Mouse (Mus musculus): ENCODE results near the gene Fgd5. TPM values are rescaled to one million over a fixed set of nuclear protein-coding genes. Genes with fewer than 3 reads are reported as not detected.
A peak's percentile ranks its signal among the peaks of the same experiment; 100 is the strongest.
"Not testable (repeated sequence)": the region's sequence is repeated elsewhere in the genome, so short reads cannot be mapped to it uniquely, and the experiment has no call there.

Gene Fgd5
- 6.9 and 7.1 TPM in 2 replicates for polyA plus RNA-seq (2015; fragmentation: Nextera tagmentation; extraction: Ambion mirVana)

DNA sequence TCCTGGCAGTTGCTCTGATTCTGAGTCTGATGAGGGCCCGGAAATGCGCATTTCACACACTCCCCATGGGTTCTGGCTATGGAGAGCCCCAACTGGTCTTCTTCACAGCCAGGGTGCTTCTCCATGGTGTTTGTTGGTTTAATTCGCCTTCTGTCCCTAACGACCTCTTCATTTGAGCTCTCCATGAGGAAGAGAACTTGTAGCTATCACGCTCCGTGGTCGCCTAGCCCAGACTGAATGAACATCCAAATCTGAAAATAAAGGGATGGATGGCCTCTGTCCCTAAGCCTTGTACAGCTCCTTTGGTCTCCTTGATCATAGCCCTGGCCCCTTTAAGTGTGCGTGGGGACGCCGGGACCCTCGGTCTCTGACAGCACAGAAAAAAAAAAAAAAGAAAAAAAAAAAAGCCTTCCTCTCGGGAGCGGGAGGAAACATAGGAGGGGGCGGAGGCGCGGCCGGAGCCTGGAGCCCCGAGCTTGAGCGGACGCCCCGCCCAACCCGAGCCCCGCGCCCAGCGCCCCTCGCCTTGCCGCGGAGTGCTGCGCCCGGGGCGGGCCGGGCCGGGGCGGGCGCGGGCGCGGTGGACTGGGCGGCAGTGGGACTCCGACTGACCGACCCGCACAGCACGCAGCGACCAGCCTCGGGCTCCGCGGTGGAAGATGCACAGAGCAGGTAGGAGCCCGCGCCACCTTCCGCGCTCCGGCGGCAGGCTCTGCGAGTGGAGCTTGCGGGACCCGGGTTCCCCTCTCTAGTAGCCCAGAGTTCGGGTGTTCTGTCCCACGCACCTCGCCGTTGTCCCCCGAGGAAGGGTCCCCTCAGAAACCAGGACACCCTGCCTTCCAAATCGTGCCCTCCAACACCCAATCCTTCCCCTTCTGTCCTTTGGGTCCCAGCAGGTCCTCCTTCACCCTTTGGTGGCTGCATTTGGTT lies at the start of gene Fgd5:
Fgd5 (plus strand) TSS at position 508 of the 930 bp plus-strand sequence.
- Histone ChIP-seq H3K27ac (replicated peaks) (no peak within 1 kb of the TSS), H3K9me3 (no peaks in the 10 kb centered on the region), H3K9ac (replicated peaks) (peak within 1 kb of the TSS; percentile 58), H3K4me1 (peaks cover 13% of the 10 kb centered on the region), H3K27me3 (0 out of 2 replicates have a peak, but pooled peaks cover 9% of the 10 kb centered on the region), H3K4me2 (replicated peaks) (peak within 1 kb of the TSS; percentile 93), H3K36me3 (no peaks in the 10 kb centered on the region), H3K4me3 (peak within 1 kb of the TSS; percentile 54)
- WGBS, result 1% methylated on average over 58 of the region's 62 CpGs
- peak; percentile 79 for ATAC-seq (replicated peaks)

DNA sequence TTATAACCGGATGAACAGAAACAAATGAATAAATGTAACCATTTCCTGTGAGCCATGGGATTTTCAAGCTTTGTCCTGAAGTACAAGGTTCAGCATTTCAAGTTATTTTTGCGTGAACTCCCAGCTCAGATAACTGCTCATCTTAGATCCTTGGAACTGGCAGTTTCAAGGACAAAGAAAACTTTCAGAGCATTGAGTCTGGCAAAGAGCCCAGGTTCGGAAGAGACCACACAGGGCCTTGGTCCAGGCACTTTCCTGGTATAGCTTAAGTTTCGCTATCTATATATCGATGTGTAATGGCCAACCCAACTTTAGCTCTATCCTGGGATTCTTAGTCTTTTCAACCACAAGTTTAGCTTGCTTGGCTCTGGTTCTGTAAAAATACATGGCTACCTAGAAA lies 47.4 kb upstream of the Fgd5 start:
- WGBS, result 69% methylated on average over 5 of the region's 5 CpGs
- no peak overlapping the region for H3K4me2 ChIP-seq (replicated peaks)
- no peaks in the 10 kb centered on the region for H3K4me1 ChIP-seq
- H3K9me3 ChIP-seq, result no peaks in the 10 kb centered on the region
- no peak for ATAC-seq (replicated peaks)
- no peak overlapping the region for H3K27ac ChIP-seq (replicated peaks)
- H3K36me3 ChIP-seq, result no peaks in the 10 kb centered on the region
- no peak overlapping the region for H3K9ac ChIP-seq (replicated peaks)
- H3K4me3 ChIP-seq, result no peak overlapping the region
- H3K27me3 ChIP-seq, result no peaks in the 10 kb centered on the region

DNA sequence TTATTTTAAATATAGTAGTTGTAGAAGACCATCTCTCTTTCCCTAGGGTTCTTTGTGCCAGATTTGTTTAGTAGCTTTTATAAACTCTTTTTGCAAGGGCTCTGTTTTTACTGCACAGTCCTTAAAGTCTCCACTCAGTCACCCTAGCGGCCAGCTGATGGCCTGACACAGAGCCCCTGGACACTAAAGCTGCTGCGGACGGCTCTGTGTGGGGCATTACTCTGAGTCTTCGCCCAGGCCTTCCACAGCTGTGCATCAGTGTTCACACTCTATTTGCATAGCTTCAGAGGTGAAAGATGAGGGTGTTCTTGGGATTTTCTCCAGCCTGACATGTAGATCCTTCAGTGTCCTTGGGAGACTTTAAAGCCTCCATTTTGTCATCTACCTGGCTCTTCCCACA lies 40.2 kb upstream of the Fgd5 start:
- Histone ChIP-seq H3K36me3 (no peaks in the 10 kb centered on the region), H3K4me1 (no peaks in the 10 kb centered on the region), H3K4me3 (no peak overlapping the region), H3K27ac (replicated peaks) (no peak overlapping the region), H3K9me3 (no peaks in the 10 kb centered on the region), H3K27me3 (no peaks in the 10 kb centered on the region), H3K9ac (replicated peaks) (no peak overlapping the region), H3K4me2 (replicated peaks) (no peak overlapping the region)
- 43% methylated on average over 4 of the region's 4 CpGs for WGBS
- ATAC-seq (replicated peaks), result no peak

DNA sequence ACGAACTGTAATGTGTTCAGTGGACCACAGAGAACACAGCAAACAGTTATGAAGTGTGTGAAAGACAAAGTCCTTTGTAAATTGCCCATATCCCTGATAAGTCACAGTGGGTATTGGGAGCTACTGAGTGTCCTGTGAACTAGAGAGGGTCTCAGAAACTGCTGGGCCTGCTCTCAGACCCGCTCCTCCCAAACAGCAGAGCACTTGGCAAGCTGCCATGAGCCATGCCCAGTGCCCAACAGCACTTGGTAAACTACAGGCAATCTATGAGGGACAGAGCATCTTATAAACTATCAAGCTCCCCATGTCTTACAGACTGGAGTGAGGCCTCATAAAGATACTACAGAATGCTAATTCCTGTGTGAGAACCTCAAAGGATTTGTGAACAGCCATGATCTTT lies 30.3 kb upstream of the Fgd5 start:
- no peaks in the 10 kb centered on the region for H3K27me3 ChIP-seq
- no peaks in the 10 kb centered on the region for H3K36me3 ChIP-seq
- no peak for ATAC-seq (replicated peaks)
- no peak overlapping the region for H3K27ac ChIP-seq (replicated peaks)
- no peaks in the 10 kb centered on the region for H3K9me3 ChIP-seq
- WGBS, result 58% methylated on average over 2 of the region's 2 CpGs
- no peak overlapping the region for H3K4me3 ChIP-seq
- H3K4me2 ChIP-seq (replicated peaks), result no peak overlapping the region
- no peaks in the 10 kb centered on the region for H3K4me1 ChIP-seq
- H3K9ac ChIP-seq (replicated peaks), result no peak overlapping the region

DNA sequence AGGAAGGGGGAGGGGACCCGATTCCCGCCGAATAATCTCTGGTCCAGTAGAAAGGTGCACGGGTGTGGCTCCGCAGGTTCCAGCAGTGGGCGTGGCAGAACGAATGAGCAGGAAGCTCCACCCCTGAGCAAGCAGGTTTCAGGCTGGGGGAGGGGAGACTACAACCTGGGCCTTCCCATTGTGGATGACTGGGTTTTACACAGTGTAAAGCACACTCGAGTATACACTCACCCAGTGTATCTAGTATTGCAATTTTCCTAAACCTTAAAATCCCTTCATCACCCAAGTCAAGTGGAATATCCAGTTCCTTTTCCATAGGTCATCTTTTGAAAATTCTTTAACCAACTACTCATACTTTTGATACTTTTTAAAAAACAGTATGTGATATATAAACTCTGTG lies 20.7 kb upstream of the Fgd5 start:
- H3K9ac ChIP-seq (replicated peaks); ATAC-seq (replicated peaks); H3K4me2 ChIP-seq (replicated peaks); H3K36me3 ChIP-seq; H3K4me1 ChIP-seq; H3K27ac ChIP-seq (replicated peaks); H3K4me3 ChIP-seq; H3K27me3 ChIP-seq; H3K9me3 ChIP-seq: not testable (repeated sequence)
- whole genome bisulfite sequencing, result 26% methylated on average over 3 of the region's 8 CpGs

DNA sequence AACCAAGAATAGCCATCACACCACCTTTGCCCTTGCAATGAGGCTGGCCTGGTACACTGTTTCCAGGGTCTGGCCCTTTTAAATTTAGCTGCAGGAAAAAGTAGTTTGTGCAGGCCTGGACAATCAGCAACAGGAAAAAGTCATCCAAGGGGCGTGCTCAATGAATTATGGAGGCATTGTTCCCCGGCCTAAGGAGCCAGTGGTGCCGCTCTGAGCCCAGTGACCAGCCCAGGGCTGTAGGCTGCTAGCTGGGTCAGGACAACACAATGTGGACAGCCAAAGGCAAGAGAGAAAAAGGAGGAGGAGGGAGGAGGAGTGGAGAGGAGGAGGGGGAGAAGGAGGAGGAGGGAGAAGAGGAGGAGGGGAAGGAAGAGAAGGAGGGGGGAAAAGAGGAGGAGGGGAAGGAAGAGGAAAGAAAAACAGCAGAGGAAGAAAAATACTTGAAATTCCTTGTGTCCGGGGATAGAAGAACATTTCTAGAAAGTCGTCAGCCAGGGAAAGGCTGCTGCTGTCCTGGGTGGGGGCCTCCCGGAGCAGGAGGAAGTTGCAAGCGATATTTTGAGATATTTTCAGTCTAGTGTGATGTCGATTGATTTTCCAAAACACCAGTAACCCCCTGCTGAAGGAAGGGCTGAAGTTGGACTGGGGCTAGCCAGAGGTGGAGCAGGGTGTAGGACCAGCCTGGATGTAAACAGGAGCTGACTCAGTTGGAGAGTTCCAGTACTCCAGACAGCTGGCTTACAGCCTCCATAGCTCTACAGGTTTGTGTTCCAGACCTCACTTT lies 18.5 kb upstream of the Fgd5 start:
- H3K4me2 ChIP-seq (replicated peaks), result no peak overlapping the region
- 66% methylated on average over 8 of the region's 8 CpGs for WGBS

DNA sequence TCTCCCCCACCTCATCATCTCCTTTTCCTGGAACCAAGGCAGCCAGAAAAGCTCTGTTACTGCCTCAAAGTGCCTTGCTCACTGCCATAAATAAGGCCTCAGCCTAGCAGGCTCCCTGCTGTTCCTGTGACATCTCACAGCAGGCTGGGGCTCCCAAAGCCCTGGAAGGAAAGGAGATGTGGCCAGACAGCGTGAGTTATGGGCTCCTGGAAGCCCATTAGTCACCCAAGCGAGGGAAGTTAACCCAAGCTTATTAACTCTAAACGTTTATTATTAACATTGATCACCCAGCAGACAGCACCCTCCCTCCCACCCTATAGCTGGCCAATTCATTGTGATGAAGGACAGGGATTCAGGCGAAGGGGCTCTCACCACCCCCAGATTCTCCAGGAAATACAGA lies 15.2 kb upstream of the Fgd5 start:
- no peaks in the 10 kb centered on the region for H3K4me1 ChIP-seq

More for the DNA sequence above, 18.5 kb upstream of the Fgd5 start:
- Histone ChIP-seq H3K36me3 (no peaks in the 10 kb centered on the region), H3K9ac (replicated peaks) (no peak overlapping the region), H3K9me3 (no peaks in the 10 kb centered on the region), H3K4me3 (no peak overlapping the region), H3K4me1 (no peaks in the 10 kb centered on the region), H3K27me3 (no peaks in the 10 kb centered on the region), H3K27ac (replicated peaks) (no peak overlapping the region)
- ATAC-seq (replicated peaks), result no peak

DNA sequence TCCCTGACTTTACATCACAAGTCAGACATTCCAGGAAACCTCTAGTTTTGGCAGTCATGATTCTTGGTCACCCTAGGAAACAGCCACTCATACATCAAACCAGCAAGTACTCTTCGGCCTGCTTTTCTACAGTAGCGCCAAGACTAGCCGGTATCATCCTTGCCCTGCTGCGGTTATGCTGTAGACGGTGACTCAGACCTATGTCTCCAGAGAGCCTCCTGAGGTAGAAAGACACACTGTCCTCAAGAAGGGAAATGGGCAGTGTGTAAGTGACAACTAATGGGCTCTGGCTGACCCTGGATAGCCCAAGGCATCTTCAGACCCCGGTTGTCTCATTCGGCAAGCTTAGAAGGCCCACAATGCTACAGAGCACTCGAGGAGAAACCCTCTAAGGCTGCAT lies 13.6 kb upstream of the Fgd5 start:
- Histone ChIP-seq H3K27ac (replicated peaks) (no peak overlapping the region), H3K36me3 (no peaks in the 10 kb centered on the region), H3K4me2 (replicated peaks) (no peak overlapping the region), H3K9me3 (no peaks in the 10 kb centered on the region), H3K27me3 (no peaks in the 10 kb centered on the region), H3K9ac (replicated peaks) (no peak overlapping the region), H3K4me1 (no peaks in the 10 kb centered on the region), H3K4me3 (no peak overlapping the region)
- WGBS, result 90% methylated on average over 8 of the region's 8 CpGs
- ATAC-seq (replicated peaks), result no peak

More for the DNA sequence above, 15.2 kb upstream of the Fgd5 start:
- H3K36me3 ChIP-seq, result no peaks in the 10 kb centered on the region
- H3K4me3 ChIP-seq, result no peak overlapping the region
- H3K27me3 ChIP-seq, result no peaks in the 10 kb centered on the region
- no peak overlapping the region for H3K9ac ChIP-seq (replicated peaks)
- H3K9me3 ChIP-seq, result no peaks in the 10 kb centered on the region
- no peak for ATAC-seq (replicated peaks)
- no peak overlapping the region for H3K4me2 ChIP-seq (replicated peaks)
- 39% methylated on average over 4 of the region's 4 CpGs for WGBS
- no peak overlapping the region for H3K27ac ChIP-seq (replicated peaks)

DNA sequence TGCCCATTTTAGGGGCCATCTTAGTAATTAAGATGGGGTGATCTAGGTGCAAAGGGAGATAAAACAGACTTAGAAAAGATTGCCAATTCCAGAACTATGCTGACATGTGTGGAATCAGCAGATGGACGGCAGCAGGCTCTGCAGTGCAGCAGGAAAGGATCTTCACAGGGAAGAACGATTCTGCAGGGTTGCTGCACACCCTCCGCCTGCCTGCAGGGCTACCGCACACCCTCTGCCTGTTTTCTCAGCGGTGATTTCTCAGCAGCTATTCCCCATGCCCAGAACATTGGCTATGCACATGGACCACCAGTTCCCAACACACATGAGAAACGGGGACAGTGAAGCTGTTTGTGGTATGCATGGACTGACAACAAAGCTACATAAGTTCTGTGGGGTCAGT lies 12.7 kb upstream of the Fgd5 start:
- Histone ChIP-seq H3K9ac (replicated peaks) (no peak overlapping the region), H3K4me3 (no peak overlapping the region), H3K4me1 (no peaks in the 10 kb centered on the region), H3K9me3 (no peaks in the 10 kb centered on the region), H3K4me2 (replicated peaks) (no peak overlapping the region), H3K36me3 (no peaks in the 10 kb centered on the region), H3K27me3 (no peaks in the 10 kb centered on the region), H3K27ac (replicated peaks) (no peak overlapping the region)
- ATAC-seq (replicated peaks), result no peak
- 67% methylated on average over 6 of the region's 6 CpGs for WGBS

DNA sequence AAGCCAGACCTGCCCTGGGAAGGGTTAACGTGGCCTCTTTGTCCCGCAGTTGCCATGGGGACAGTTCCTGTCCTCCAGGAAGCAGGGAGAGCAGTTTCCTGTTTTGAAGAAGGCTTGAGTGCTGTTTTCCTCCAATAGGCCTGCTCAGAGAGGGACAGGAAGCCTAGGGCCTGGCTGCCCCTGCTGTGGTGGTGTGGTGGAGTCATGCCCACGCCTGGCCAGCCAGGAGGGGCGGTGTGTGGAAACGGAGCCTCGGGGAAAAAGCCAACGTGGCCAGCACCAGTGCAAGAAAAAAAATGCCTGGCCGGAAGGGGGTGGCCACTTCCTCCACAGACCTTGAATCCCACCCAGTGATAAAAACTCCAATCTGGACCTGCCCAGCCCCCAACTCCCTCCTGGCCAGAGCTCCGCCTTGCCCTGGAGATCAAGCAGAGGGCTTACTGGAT lies 6.5 kb upstream of the Fgd5 start:
- ATAC-seq (replicated peaks), result no peak
- H3K9ac ChIP-seq (replicated peaks), result no peak overlapping the region
- no peaks in the 10 kb centered on the region for H3K9me3 ChIP-seq

DNA sequence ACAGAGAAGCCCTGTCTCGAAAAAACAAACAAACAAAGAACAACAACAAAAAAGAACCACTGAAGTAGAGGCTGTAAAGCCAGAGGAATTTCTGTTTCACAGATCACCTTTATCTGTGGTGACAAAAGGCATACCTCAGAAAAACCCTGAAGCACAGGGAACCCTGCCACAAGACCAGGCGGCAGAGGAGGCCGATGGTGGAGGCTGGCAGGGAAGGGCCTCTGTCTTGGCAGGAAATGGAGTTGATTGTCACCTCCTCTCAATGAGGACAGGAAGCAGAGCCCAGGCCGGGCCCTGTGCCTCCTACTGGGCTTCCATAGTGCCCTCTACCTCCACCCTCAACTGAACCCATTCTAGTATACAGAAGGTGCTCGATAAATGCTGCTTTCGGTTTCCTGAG lies 4.7 kb upstream of the Fgd5 start:
- ATAC-seq (replicated peaks), result no peak
- H3K27me3 ChIP-seq, result 0 out of 2 replicates have a peak, but pooled peaks cover 2% of the 10 kb centered on the region

More for the DNA sequence above, 6.5 kb upstream of the Fgd5 start:
- no peak overlapping the region for H3K4me2 ChIP-seq (replicated peaks)
- H3K27ac ChIP-seq (replicated peaks), result no peak overlapping the region
- no peaks in the 10 kb centered on the region for H3K36me3 ChIP-seq
- H3K4me3 ChIP-seq, result no peak overlapping the region
- H3K4me1 ChIP-seq, result peaks cover 4% of the 10 kb centered on the region; the same call in 1 of the 2 replicates
- 0 out of 2 replicates have a peak, but pooled peaks cover 2% of the 10 kb centered on the region for H3K27me3 ChIP-seq
- 65% methylated on average over 9 of the region's 9 CpGs for WGBS

More for the DNA sequence above, 4.7 kb upstream of the Fgd5 start:
- H3K27ac ChIP-seq (replicated peaks), result no peak overlapping the region
- H3K36me3 ChIP-seq, result no peaks in the 10 kb centered on the region
- no peak overlapping the region for H3K4me2 ChIP-seq (replicated peaks)
- no peak overlapping the region for H3K4me3 ChIP-seq
- 77% methylated on average over 6 of the region's 6 CpGs for WGBS
- H3K9ac ChIP-seq (replicated peaks), result no peak overlapping the region
- H3K9me3 ChIP-seq, result no peaks in the 10 kb centered on the region
- peaks cover 11% of the 10 kb centered on the region for H3K4me1 ChIP-seq

Measured in forebrain, embryonic 15.5 days (tissue).